Mouse (Mus musculus) spleen, postnatal 4 days (tissue): Measurements from ENCODE around the gene Tas2r131.
"Not testable (repeated sequence)": the region's sequence is repeated elsewhere in the genome, so short reads cannot be mapped to it uniquely, and the experiment has no call there.

ENCODE experiments used
- DNase-seq, 2 experiments: peaks; one replicate each; pipeline ENCODE4 v3.0.0; 2022; ENCODE audit warnings: low spot score in 2 of 2

Gene Tas2r131

GRCm38 (mm10) chr6:132957819-132958218 is at the start of gene Tas2r131:
TSS of gene Tas2r131 (minus strand) at chr6:132957919.
- no peak for DNase-seq

- no peak for DNase-seq
These were observed 23.1 kb upstream of the Tas2r131 start, which contains the start of gene Tas2r109 for GRCm38 (mm10) chr6:132980865-132981264. TSS of gene Tas2r109 (minus strand) at chr6:132980965.

- DNase-seq: no peak
These were observed 6.9 kb downstream of the Tas2r131 start, which contains the start of gene Tas2r129 for GRCm38 (mm10) chr6:132950802-132951201. TSS of gene Tas2r129 (plus strand) at chr6:132951102.

DNA sequence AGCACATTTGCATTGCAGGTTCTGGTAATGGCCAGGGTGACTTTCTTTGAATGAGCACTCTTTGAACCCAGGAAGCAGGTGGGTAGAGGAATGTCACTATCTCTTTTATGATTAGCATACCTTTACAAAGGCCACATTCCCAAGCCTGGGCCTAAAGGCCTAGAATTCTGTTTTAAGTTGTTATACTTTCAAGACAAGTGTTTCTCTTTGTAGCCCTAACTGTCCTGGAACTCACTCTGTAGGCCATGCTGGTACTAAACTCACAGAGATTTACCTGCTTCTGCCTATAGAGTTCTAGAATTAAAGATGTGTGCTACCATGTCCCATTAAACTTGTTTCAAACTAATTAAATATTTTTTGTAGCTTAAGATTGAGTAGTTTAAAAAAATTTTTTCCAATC is 16.3 kb downstream of the Tas2r131 start:
- DNase-seq: not testable (repeated sequence)

- no peak for DNase-seq
These were observed 48.4 kb downstream of the Tas2r131 start, which contains the start of gene Tas2r125 for GRCm38 (mm10) chr6:132909351-132909750. TSS of gene Tas2r125 (plus strand) at chr6:132909651.
